Mouse (Mus musculus): ENCODE data around the gene Rab15.

DNA sequence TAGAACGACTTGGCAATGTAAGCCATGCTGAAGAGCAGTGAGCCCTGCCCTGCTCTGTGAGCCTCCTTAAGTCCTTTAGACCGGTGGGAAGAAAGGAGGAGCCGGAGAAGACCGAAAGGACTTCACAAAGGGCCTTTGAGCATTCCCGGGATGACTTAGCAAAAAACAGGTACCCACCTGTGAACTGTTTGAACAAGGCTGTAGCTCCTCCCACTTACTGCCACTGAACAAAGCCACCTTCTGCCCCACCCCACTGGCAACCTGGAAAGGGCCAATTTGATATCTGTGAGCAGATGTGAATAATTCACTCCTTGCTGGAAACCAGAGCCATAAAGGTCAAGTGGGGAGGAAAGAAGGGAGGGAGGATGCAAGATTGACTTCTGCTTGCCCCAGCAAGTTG is 27.4 kb downstream of the Rab15 start, which contains the start of gene Gpx2:
- TF ChIP-seq CTCF (IDR thresholded peaks at IDR 0.05; ENCODE audit: control insufficient read depth, insufficient read depth, insufficient read length) (no peak), MAX (IDR thresholded peaks at IDR 0.05) (no peak), FOSL1 (IDR thresholded peaks at IDR 0.05; ENCODE audit: insufficient read depth, low read length, poor library complexity, severe bottlenecking) (no peak), CEBPB (IDR thresholded peaks at IDR 0.05; ENCODE audit: low read depth) (no peak), USF1 (IDR thresholded peaks at IDR 0.05; ENCODE audit: low read depth) (no peak)
